Mouse (Mus musculus): ENCODE data around the gene Fam170b. TPM values are rescaled to one million over a fixed set of nuclear protein-coding genes. Genes with fewer than 3 reads are reported as not detected.

The Fam170b gene
- total and polyA plus RNA-seq, 3 experiments: not detected

DNA sequence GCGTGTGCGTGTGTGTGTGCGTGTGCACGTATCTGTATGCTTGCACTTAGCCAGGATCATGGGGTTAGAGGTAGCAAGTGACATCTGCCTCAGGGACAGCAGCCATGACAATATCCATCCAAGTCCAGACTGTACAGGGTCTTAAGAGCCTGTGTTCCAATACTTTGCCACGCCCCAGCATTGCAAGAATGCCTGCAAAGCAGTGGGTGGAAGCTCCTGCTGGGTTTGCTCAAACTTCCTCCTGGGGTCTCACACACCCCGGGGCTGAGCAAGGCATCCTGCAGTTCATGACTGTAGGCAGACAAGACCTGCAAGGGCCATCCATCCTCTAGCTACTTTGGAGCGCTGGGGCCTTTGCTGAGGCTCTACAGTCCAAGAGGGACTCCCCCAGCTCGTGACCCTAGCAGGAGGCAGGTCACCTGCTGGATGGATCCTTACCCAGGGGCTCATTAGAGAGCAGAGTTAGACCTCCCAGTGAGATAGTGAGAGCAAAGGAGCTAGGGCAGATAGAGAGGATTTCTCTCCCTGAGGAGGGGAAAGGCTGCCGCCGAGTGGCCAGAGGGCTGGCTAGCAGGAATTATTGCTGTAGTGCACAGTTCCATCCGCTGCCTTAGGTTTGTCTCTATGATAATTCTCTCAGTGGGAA is 32.6 kb upstream of the Fam170b start:
- DNase-seq (ENCODE audit: low read depth, low spot score): no peak
- TF ChIP-seq UBTF (IDR thresholded peaks at IDR 0.05; ENCODE audit: borderline replicate concordance, insufficient read depth, low read depth, low read length) (no peak), SMC3 (IDR thresholded peaks at IDR 0.05; ENCODE audit: low read depth, low read length) (no peak), KAT2A (conservative IDR thresholded peaks at IDR 0.05; ENCODE audit: low read depth, low read length) (no peak), POLR2A (IDR thresholded peaks at IDR 0.05; ENCODE audit: control insufficient read depth in 1 of 2, insufficient read depth in 1 of 2, low read depth in 1 of 2, low read length in 2 of 2, poor library complexity in 1 of 2) (no peak), USF1 (IDR thresholded peaks at IDR 0.05; ENCODE audit: low read depth, low read length) (no peak), USF2 (IDR thresholded peaks at IDR 0.05; ENCODE audit: borderline replicate concordance in 1 of 2, insufficient read depth in 1 of 2, low read depth in 1 of 2, low read length in 2 of 2) (no peak), GATA1 (IDR thresholded peaks at IDR 0.05; ENCODE audit: low read depth, low read length) (no peak), NELFE (IDR thresholded peaks at IDR 0.05; ENCODE audit: low read depth, low read length) (no peak), MYC (IDR thresholded peaks at IDR 0.05; ENCODE audit: low read depth, low read length) (no peak), MXI1 (IDR thresholded peaks at IDR 0.05; ENCODE audit: low read depth, low read length) (no peak), JUND (IDR thresholded peaks at IDR 0.05; ENCODE audit: low read depth, low read length) (no peak), MYB (IDR thresholded peaks at IDR 0.05; ENCODE audit: low read depth, low read length) (no peak), TCF12 (IDR thresholded peaks at IDR 0.05; ENCODE audit: low read depth, low read length) (no peak), MAX (IDR thresholded peaks at IDR 0.05; ENCODE audit: low read length) (no peak), POLR2AphosphoS2 (IDR thresholded peaks at IDR 0.05; ENCODE audit: low read length) (no peak), SIN3A (IDR thresholded peaks at IDR 0.05; ENCODE audit: low read length) (no peak), TBP (IDR thresholded peaks at IDR 0.05; ENCODE audit: low read depth, low read length) (no peak)
- H3K9me3 ChIP-seq (replicated peaks; ENCODE audit: insufficient read depth, low read length): no peaks in the 10 kb centered on the region
- H3K4me1 ChIP-seq (ENCODE audit: control insufficient read depth in 1 of 2, insufficient read depth in 2 of 2, low read length in 2 of 2): no peaks in the 10 kb centered on the region
- H3K36me3 ChIP-seq (ENCODE audit: control insufficient read depth in 1 of 2, insufficient read depth in 2 of 2, low read length in 2 of 2): no peaks in the 10 kb centered on the region
- H3K79me2 ChIP-seq (ENCODE audit: control insufficient read depth, insufficient read depth, low read length, poor library complexity): no peaks in the 10 kb centered on the region
- no peaks in the 10 kb centered on the region for H3K27me3 ChIP-seq (ENCODE audit: control insufficient read depth in 1 of 2, insufficient read depth in 2 of 2, low read length in 2 of 2)
- H3K9ac ChIP-seq (ENCODE audit: control insufficient read depth, low read depth, low read length, poor library complexity, severe bottlenecking): no peak overlapping the region
- H3K27ac ChIP-seq (ENCODE audit: control insufficient read depth, low read depth, low read length): no peak overlapping the region
- no peak overlapping the region for H3K4me3 ChIP-seq (ENCODE audit: control insufficient read depth in 1 of 2, insufficient read depth in 1 of 2, low read depth in 2 of 2, low read length in 2 of 2)

GRCm38 (mm10) chr14:32801662-32802024 is 32.1 kb upstream of the Fam170b start:
- TF ChIP-seq JUND (IDR thresholded peaks at IDR 0.05; ENCODE audit: low read depth, low read length): no peak
- Histone ChIP-seq H3K27ac (ENCODE audit: control insufficient read depth, low read depth, low read length) (no peak overlapping the region), H3K27me3 (ENCODE audit: control insufficient read depth in 1 of 2, insufficient read depth in 2 of 2, low read length in 2 of 2) (no peaks in the 10 kb centered on the region), H3K36me3 (ENCODE audit: control insufficient read depth in 1 of 2, insufficient read depth in 2 of 2, low read length in 2 of 2) (no peaks in the 10 kb centered on the region), H3K9me3 (replicated peaks; ENCODE audit: insufficient read depth, low read length) (no peaks in the 10 kb centered on the region), H3K9ac (ENCODE audit: control insufficient read depth, low read depth, low read length, poor library complexity, severe bottlenecking) (no peak overlapping the region), H3K4me3 (ENCODE audit: control insufficient read depth in 1 of 2, insufficient read depth in 1 of 2, low read depth in 2 of 2, low read length in 2 of 2) (no peak overlapping the region), H3K4me1 (ENCODE audit: control insufficient read depth in 1 of 2, insufficient read depth in 2 of 2, low read length in 2 of 2) (no peaks in the 10 kb centered on the region), H3K79me2 (ENCODE audit: control insufficient read depth, insufficient read depth, low read length, poor library complexity) (no peaks in the 10 kb centered on the region)
- DNase-seq (ENCODE audit: low read depth, low spot score): no peak

Data from MEL (cell line).